In the genomic region with DNA sequence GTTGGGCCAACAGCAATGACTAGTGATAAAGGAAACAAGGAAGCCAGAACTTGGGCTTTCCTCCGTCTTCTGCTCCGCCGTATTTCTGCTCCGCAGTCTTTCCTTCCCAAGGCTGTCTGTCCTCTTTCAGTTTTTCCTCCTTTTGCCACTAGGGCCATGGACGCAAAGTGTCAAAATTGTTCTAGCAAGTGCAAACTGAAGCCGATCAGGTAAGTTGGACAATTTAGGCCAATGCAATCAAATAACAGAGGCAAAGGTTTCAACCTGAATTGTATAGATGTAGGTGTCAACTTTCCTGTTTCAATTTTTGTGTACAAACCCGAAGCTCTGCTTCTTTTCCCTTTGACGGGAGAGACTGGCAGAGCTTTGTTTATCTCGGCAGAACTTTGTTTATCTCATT, we compare ENCODE assay signal across 13 mouse cellular contexts. TPM values are rescaled to one million over a fixed set of nuclear protein-coding genes. Genes with fewer than 3 reads are reported as not detected.
DNase-seq lines count a peak whose midpoint lies in the region; ATAC-seq and TF ChIP-seq lines count a peak whose summit lies in the region.
"Had no signal": no experiment of that assay in that cellular context is flagged by ENCODE, and none has a peak within 500 bp of the region (broad histone marks: within the 10 kb centered on the region; RNA-seq: fewer than 3 reads in every experiment).

No protein-coding gene starts in this region.

- H3K27ac ChIP-seq in heart, embryonic 13.5 days (replicated peaks) = peak overlapping the region; percentile 30; the same call in 1 of the 2 replicates
- peak overlapping the region; percentile 80 for H3K27ac ChIP-seq in liver, postnatal 0 days (ENCODE audit: low read depth)
- H3K27ac ChIP-seq in cortical plate, adult 2 months (ENCODE audit: insufficient read depth, low read length) = 0 out of 2 replicates have a peak overlapping the region, but pooled peaks have one; percentile 24
- peak overlapping the region; percentile 67; the same call in 1 of the 2 replicates for H3K27ac ChIP-seq in neural tube, embryonic 15.5 days (replicated peaks)
- no peak overlapping the region for H3K27ac ChIP-seq in embryonic facial prominence, embryonic 10.5 days (replicated peaks)
- H3K27ac ChIP-seq: embryonic facial prominence, embryonic 13.5 days; liver, embryonic 14.5 days; midbrain, embryonic 13.5 days had no signal

- TF ChIP-seq EP300 in liver, postnatal 0 days (IDR thresholded peaks at IDR 0.05; ENCODE audit: low read depth) = no peak

- no peaks in the 10 kb centered on the region for H3K36me3 ChIP-seq in heart, embryonic 13.5 days
- no peaks in the 10 kb centered on the region for H3K36me3 ChIP-seq in liver, postnatal 0 days (replicated peaks; ENCODE audit: insufficient read depth, low read length)
- no peaks in the 10 kb centered on the region for H3K36me3 ChIP-seq in neural tube, embryonic 15.5 days
- no peaks in the 10 kb centered on the region for H3K36me3 ChIP-seq in embryonic facial prominence, embryonic 10.5 days (replicated peaks)
- H3K36me3 ChIP-seq: embryonic facial prominence, embryonic 13.5 days; midbrain, embryonic 13.5 days had no signal

- DNase-seq in heart, adult 11 months = no peak
- DNase-seq in liver, postnatal 0 days = no peak
- no peak for DNase-seq in liver
- DNase-seq in embryonic facial prominence, embryonic 10.5 days (ENCODE audit: low spot score) = no peak
- DNase-seq: cerebellum, adult 8-10 months; spleen, adult 18-20 months; thymus, postnatal 14 days had no signal

- peaks cover 14% of the 10 kb centered on the region for H3K4me1 ChIP-seq in heart, embryonic 13.5 days
- H3K4me1 ChIP-seq in liver, postnatal 0 days (ENCODE audit: insufficient read depth) = peaks cover 14% of the 10 kb centered on the region
- no peaks in the 10 kb centered on the region for H3K4me1 ChIP-seq in cortical plate, adult 2 months (ENCODE audit: control insufficient read depth, insufficient read depth, low read length)
- H3K4me1 ChIP-seq in neural tube, embryonic 15.5 days = 0 out of 2 replicates have a peak, but pooled peaks cover 2% of the 10 kb centered on the region
- H3K4me1 ChIP-seq in embryonic facial prominence, embryonic 10.5 days = peaks cover 9% of the 10 kb centered on the region; the same call in 1 of the 2 replicates
- H3K4me1 ChIP-seq: midbrain, embryonic 13.5 days had no signal

- H3K4me2 ChIP-seq in heart, embryonic 13.5 days = peak overlapping the region; percentile 28; the same call in 1 of the 2 replicates
- no peak overlapping the region for H3K4me2 ChIP-seq in liver, postnatal 0 days (ENCODE audit: low read depth, low read length)
- H3K4me2 ChIP-seq in neural tube, embryonic 15.5 days = no peak overlapping the region
- H3K4me2 ChIP-seq: embryonic facial prominence, embryonic 13.5 days; midbrain, embryonic 13.5 days had no signal

- H3K9ac ChIP-seq in heart, embryonic 13.5 days = peak overlapping the region; percentile 24
- no peak overlapping the region for H3K9ac ChIP-seq in liver, postnatal 0 days (replicated peaks)
- H3K9ac ChIP-seq in neural tube, embryonic 15.5 days (replicated peaks) = no peak overlapping the region
- H3K9ac ChIP-seq: embryonic facial prominence, embryonic 13.5 days; liver, embryonic 14.5 days; midbrain, embryonic 13.5 days had no signal

- H3K9me3 ChIP-seq in heart, embryonic 13.5 days = no peaks in the 10 kb centered on the region
- no peaks in the 10 kb centered on the region for H3K9me3 ChIP-seq in liver, postnatal 0 days (ENCODE audit: low read length)
- no peaks in the 10 kb centered on the region for H3K9me3 ChIP-seq in neural tube, embryonic 15.5 days (replicated peaks)
- H3K9me3 ChIP-seq in embryonic facial prominence, embryonic 10.5 days = no peaks in the 10 kb centered on the region
- H3K9me3 ChIP-seq: embryonic facial prominence, embryonic 13.5 days; midbrain, embryonic 13.5 days had no signal

- TF ChIP-seq CTCF in liver, postnatal 0 days (IDR thresholded peaks at IDR 0.05; ENCODE audit: low read depth) = no peak
- no peak for TF ChIP-seq CTCF in cortical plate, adult 2 months (IDR thresholded peaks at IDR 0.05; ENCODE audit: extremely low read depth, insufficient read depth, low read length)

- TF ChIP-seq POLR2A in cortical plate, adult 2 months (IDR thresholded peaks at IDR 0.05; ENCODE audit: extremely low read depth, insufficient read depth, low read length) = no peak

- H3K27me3 ChIP-seq in heart, embryonic 13.5 days (replicated peaks) = no peaks in the 10 kb centered on the region
- H3K27me3 ChIP-seq in liver, postnatal 0 days (ENCODE audit: insufficient read depth, low read length) = no peaks in the 10 kb centered on the region
- H3K27me3 ChIP-seq in neural tube, embryonic 15.5 days (replicated peaks) = no peaks in the 10 kb centered on the region
- H3K27me3 ChIP-seq in embryonic facial prominence, embryonic 10.5 days (replicated peaks; ENCODE audit: low read depth, poor library complexity, severe bottlenecking) = no peaks in the 10 kb centered on the region
- H3K27me3 ChIP-seq: embryonic facial prominence, embryonic 13.5 days; midbrain, embryonic 13.5 days had no signal

- no peak overlapping the region for H3K4me3 ChIP-seq in heart, embryonic 13.5 days
- no peak overlapping the region for H3K4me3 ChIP-seq in liver, postnatal 0 days (ENCODE audit: low read depth, low read length)
- H3K4me3 ChIP-seq in cortical plate, adult 2 months (ENCODE audit: insufficient read depth, low read length) = no peak overlapping the region
- no peak overlapping the region for H3K4me3 ChIP-seq in neural tube, embryonic 15.5 days (replicated peaks)
- no peak overlapping the region for H3K4me3 ChIP-seq in embryonic facial prominence, embryonic 10.5 days
- H3K4me3 ChIP-seq: embryonic facial prominence, embryonic 13.5 days; midbrain, embryonic 13.5 days had no signal

- ATAC-seq in heart, embryonic 13.5 days (ENCODE audit: extremely low read depth, insufficient number of reproducible peaks, low FRiP score, low TSS enrichment) = no peak
- no peak for ATAC-seq in liver, postnatal 0 days
- ATAC-seq in neural tube, embryonic 15.5 days (ENCODE audit: low FRiP score) = no peak

- WGBS in heart, embryonic 13.5 days = 50% methylated on average over 9 of the region's 9 CpGs
- 62% methylated on average over 9 of the region's 9 CpGs for WGBS in liver, postnatal 0 days (ENCODE audit: insufficient replicate concordance)
- WGBS in neural tube, embryonic 15.5 days = 78% methylated on average over 9 of the region's 9 CpGs
- 63% methylated on average over 9 of the region's 9 CpGs for WGBS in embryonic facial prominence, embryonic 10.5 days

RNA-seq across cellular contexts. Expression of gene Rnase13, which starts 7.4 kb away (rescaled TPM):
- not detected in 2 replicates for polyA plus RNA-seq in heart, embryonic 13.5 days (2015; fragmentation: Nextera tagmentation; extraction: Ambion mirVana)
- not detected in 2 replicates for polyA plus RNA-seq in liver, postnatal 0 days (2015; fragmentation: Nextera tagmentation; extraction: Ambion mirVana)
- polyA plus RNA-seq in cortical plate, adult 2 months (2012; rRNA removed) = 0.17 and 0.21 TPM in 2 replicates
- polyA plus RNA-seq in neural tube, embryonic 15.5 days (2015; fragmentation: Nextera tagmentation; extraction: Ambion mirVana) = not detected in 2 replicates
- not detected in 2 replicates for polyA plus RNA-seq in embryonic facial prominence, embryonic 10.5 days (2016; fragmentation: Nextera tagmentation; extraction: Ambion mirVana)
- polyA plus RNA-seq: embryonic facial prominence, embryonic 13.5 days; liver, embryonic 14.5 days; midbrain, embryonic 13.5 days had no signal

RNA-seq across cellular contexts. Expression of gene Tppp2, which starts 11.7 kb away (rescaled TPM):
- not detected in 2 replicates for polyA plus RNA-seq in heart, embryonic 13.5 days (2015; fragmentation: Nextera tagmentation; extraction: Ambion mirVana)
- not detected in 2 replicates for polyA plus RNA-seq in liver, postnatal 0 days (2015; fragmentation: Nextera tagmentation; extraction: Ambion mirVana)
- not detected in 2 replicates for polyA plus RNA-seq in cortical plate, adult 2 months (2012; rRNA removed)
- polyA plus RNA-seq in neural tube, embryonic 15.5 days (2015; fragmentation: Nextera tagmentation; extraction: Ambion mirVana) = not detected in 2 replicates
- not detected in 2 replicates for polyA plus RNA-seq in embryonic facial prominence, embryonic 10.5 days (2016; fragmentation: Nextera tagmentation; extraction: Ambion mirVana)
- polyA plus RNA-seq: embryonic facial prominence, embryonic 13.5 days; liver, embryonic 14.5 days; midbrain, embryonic 13.5 days had no signal

RNA-seq across cellular contexts. Expression of gene Ndrg2, which starts 16.0 kb away (rescaled TPM):
- polyA plus RNA-seq in heart, embryonic 13.5 days (2015; fragmentation: Nextera tagmentation; extraction: Ambion mirVana) = 223 and 248 TPM in 2 replicates
- 346 and 352 TPM in 2 replicates for polyA plus RNA-seq in liver, postnatal 0 days (2015; fragmentation: Nextera tagmentation; extraction: Ambion mirVana)
- 955 and 1,100 TPM in 2 replicates for polyA plus RNA-seq in cortical plate, adult 2 months (2012; rRNA removed)
- 268 and 281 TPM in 2 replicates for polyA plus RNA-seq in neural tube, embryonic 15.5 days (2015; fragmentation: Nextera tagmentation; extraction: Ambion mirVana)
- 15.4 and 16.6 TPM in 2 replicates for polyA plus RNA-seq in embryonic facial prominence, embryonic 10.5 days (2016; fragmentation: Nextera tagmentation; extraction: Ambion mirVana)

RNA-seq across cellular contexts. Expression of gene Slc39a2, which starts 37.3 kb away (rescaled TPM):
- 0.13 and 0.48 TPM in 2 replicates for polyA plus RNA-seq in heart, embryonic 13.5 days (2015; fragmentation: Nextera tagmentation; extraction: Ambion mirVana)
- 0.06 and 0.07 TPM in 2 replicates for polyA plus RNA-seq in liver, postnatal 0 days (2015; fragmentation: Nextera tagmentation; extraction: Ambion mirVana)
- polyA plus RNA-seq in cortical plate, adult 2 months (2012; rRNA removed) = 17.8 and 18.7 TPM in 2 replicates
- polyA plus RNA-seq in neural tube, embryonic 15.5 days (2015; fragmentation: Nextera tagmentation; extraction: Ambion mirVana) = 1.5 and 2.0 TPM in 2 replicates
- polyA plus RNA-seq in embryonic facial prominence, embryonic 10.5 days (2016; fragmentation: Nextera tagmentation; extraction: Ambion mirVana) = 0.60 and 0.62 TPM in 2 replicates

RNA-seq across cellular contexts. Expression of gene Mettl17, which starts 45.3 kb away (rescaled TPM):
- 38.3 and 40.5 TPM in 2 replicates for polyA plus RNA-seq in heart, embryonic 13.5 days (2015; fragmentation: Nextera tagmentation; extraction: Ambion mirVana)
- 9.4 and 10.8 TPM in 2 replicates for polyA plus RNA-seq in liver, postnatal 0 days (2015; fragmentation: Nextera tagmentation; extraction: Ambion mirVana)
- 41.4 and 49.3 TPM in 2 replicates for polyA plus RNA-seq in cortical plate, adult 2 months (2012; rRNA removed)
- 83.5 and 90.9 TPM in 2 replicates for polyA plus RNA-seq in neural tube, embryonic 15.5 days (2015; fragmentation: Nextera tagmentation; extraction: Ambion mirVana)
- polyA plus RNA-seq in embryonic facial prominence, embryonic 10.5 days (2016; fragmentation: Nextera tagmentation; extraction: Ambion mirVana) = 52.4 and 53.0 TPM in 2 replicates

Comparison
In these comparisons a context has a peak if more than half of its experiments do, and no peak if none do; other contexts are left out.
1. RNA of gene Ndrg2, which starts 16.0 kb away (polyA plus RNA-seq): 955 to 1,100 TPM in cortical plate, adult 2 months, 346 to 352 TPM in liver, postnatal 0 days, 268 to 281 TPM in neural tube, embryonic 15.5 days and 223 to 248 TPM in heart, embryonic 13.5 days; 15.4 to 16.6 TPM in embryonic facial prominence, embryonic 10.5 days; every median in the first group is over 10 times any median in the second.